Mouse (Mus musculus): Measurements from ENCODE around the gene Sec23a.

- TF ChIP-seq CTCF (IDR thresholded peaks at IDR 0.05; ENCODE audit: low read depth) (peak; percentile 85), EP300 (IDR thresholded peaks at IDR 0.05; ENCODE audit: low read depth) (no peak)
Observed at GRCm38 (mm10) chr12:58947231-58947630, 64.6 kb downstream of the Sec23a start.
